Mouse (Mus musculus) neural tube, embryonic 14.5 days (tissue): Measurements from ENCODE around the gene Yjefn3. TPM values are rescaled to one million over a fixed set of nuclear protein-coding genes. Genes with fewer than 3 reads are reported as not detected.

Experiments used
- ATAC-seq: fragments of 200-750 bp; cut with Nextera tagmentation; 2 replicates; pipeline ENCODE4 v1.8.0; 2017; ENCODE audit warnings: low read depth, mild to moderate bottlenecking, moderate TSS enrichment, moderate library complexity
- H3K27ac ChIP-seq: fragments of 300-500 bp; sonication (generic); 2 replicates; pipeline ENCODE4 v1.5.1; 2014; ENCODE audit warnings: low read depth, mild to moderate bottlenecking, control low read depth, low read length, moderate library complexity, mixed read lengths
- H3K27me3 ChIP-seq: fragments of 300-500 bp; sonication (generic); 2 replicates; pipeline ENCODE4 v1.6.1; 2014; ENCODE audit warnings: low read length; ENCODE audit not compliant: control insufficient read depth, insufficient read depth
- H3K36me3 ChIP-seq: fragments of 300-500 bp; sonication (generic); 2 replicates; pipeline ENCODE4 v1.6.1; 2014; ENCODE audit warnings: low read length, mixed read lengths; ENCODE audit not compliant: control insufficient read depth, insufficient read depth
- H3K4me1 ChIP-seq: fragments of 300-500 bp; sonication (generic); 2 replicates; pipeline ENCODE4 v1.6.1; 2014; ENCODE audit warnings: low read length; ENCODE audit not compliant: control insufficient read depth, insufficient read depth
- H3K4me2 ChIP-seq: fragments of 300-500 bp; sonication (generic); 2 replicates; pipeline ENCODE4 v1.6.1; 2014; ENCODE audit warnings: mild to moderate bottlenecking, low read depth, low read length, control low read depth
- H3K4me3 ChIP-seq: fragments of 300-500 bp; sonication (generic); 2 replicates; pipeline ENCODE4 v1.5.1; 2014; ENCODE audit warnings: low read depth, low read length, control low read depth, mixed read lengths
- H3K9ac ChIP-seq: fragments of 300-500 bp; sonication (generic); replicated peaks from 2 replicates; pipeline ENCODE4 v1.6.1; 2014; ENCODE audit warnings: low read depth, mild to moderate bottlenecking, control low read depth, low read length, mixed read lengths
- H3K9me3 ChIP-seq: fragments of 300-500 bp; sonication (generic); 2 replicates; pipeline ENCODE4 v1.6.1; 2016; ENCODE audit warnings: low read length; ENCODE audit not compliant: control insufficient read depth
- WGBS: fragments of 180-500 bp; shearing (Covaris S2); extraction: QIAGEN DNeasy Blood & Tissue Kit; methylation state at CpG from one replicate; pipeline ENCODE4 v1.1.7; 2014; 5-methylcytosine and 5-hydroxymethylcytosine counted together
- polyA plus RNA-seq: library from polyadenylated mRNA; unstranded; fragments of >200 nt; fragmentation: Nextera tagmentation; extraction: Ambion mirVana; gene quantifications from 2 replicates; pipeline ENCODE4 v1.2.1, GENCODE M21; 2014

The Yjefn3 gene
- polyA plus RNA-seq, 1 experiment from 2014 or later, result 11.5 TPM

DNA sequence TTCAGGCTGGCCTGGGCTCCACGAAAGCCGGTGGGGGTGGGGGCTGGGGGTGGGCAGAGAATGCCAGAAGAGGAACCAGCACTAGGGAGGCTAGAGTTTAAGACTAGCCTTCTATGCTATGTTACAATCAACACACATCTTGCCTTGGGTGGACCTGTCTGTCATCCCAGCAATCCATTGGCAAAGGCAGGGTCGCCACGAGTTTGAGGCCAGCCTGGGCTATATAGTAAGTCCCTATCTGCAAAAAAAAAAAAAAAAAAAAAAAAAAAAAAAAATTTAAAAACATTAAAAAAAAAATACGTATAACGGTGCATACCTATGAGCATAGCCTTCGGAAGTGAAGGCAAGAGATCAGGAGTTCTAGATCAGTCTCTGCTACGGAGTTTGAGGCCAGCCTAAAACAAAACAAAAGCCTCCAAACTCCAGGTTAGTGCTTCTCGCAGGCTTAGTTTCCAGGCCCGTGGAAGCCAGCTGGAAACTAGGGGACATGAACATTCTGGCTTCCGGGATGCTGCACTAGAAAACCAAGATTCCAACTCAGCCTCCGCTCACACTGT, 1.5 kb downstream of the Yjefn3 start:
- peak overlapping the region; percentile 77 for H3K4me3 ChIP-seq
- 20% methylated on average over 12 of the region's 12 CpGs for WGBS
- H3K9ac ChIP-seq, result peak overlapping the region; percentile 79
- H3K4me1 ChIP-seq, result peaks cover 20% of the 10 kb centered on the region
- H3K9me3 ChIP-seq, result no peaks in the 10 kb centered on the region
- H3K27me3 ChIP-seq, result no peaks in the 10 kb centered on the region
- ATAC-seq, result peak; percentile 2; the same call in 1 of the 2 replicates
- peak overlapping the region; percentile 88 for H3K27ac ChIP-seq
- peak overlapping the region; percentile 99 for H3K4me2 ChIP-seq
- no peaks in the 10 kb centered on the region for H3K36me3 ChIP-seq

DNA sequence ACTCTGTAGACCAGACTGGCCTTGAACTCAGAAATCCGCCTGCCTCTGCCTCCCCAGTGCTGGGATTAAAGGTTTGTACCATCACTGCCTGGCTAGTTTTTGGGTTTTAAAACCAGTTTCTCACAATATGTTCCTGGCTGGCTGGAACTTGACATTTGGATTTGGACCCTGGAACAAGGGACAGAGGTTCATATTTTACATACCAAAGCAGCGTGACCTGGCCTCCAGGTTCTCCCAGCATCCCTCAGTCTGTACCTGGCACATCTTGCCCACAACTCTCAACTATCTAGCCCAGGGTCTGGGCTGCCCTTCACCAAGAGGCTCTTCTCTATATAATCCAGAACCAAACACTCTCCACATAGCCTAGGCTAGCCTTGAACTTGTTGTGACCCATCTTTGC, 2.6 kb downstream of the Yjefn3 start:
- no peaks in the 10 kb centered on the region for H3K27me3 ChIP-seq
- H3K4me3 ChIP-seq, result no peak overlapping the region
- no peaks in the 10 kb centered on the region for H3K36me3 ChIP-seq
- no peaks in the 10 kb centered on the region for H3K9me3 ChIP-seq
- no peak overlapping the region for H3K27ac ChIP-seq
- H3K4me1 ChIP-seq, result peaks cover 23% of the 10 kb centered on the region
- WGBS, result 95% methylated on average over 2 of the region's 2 CpGs
- H3K9ac ChIP-seq, result no peak overlapping the region
- ATAC-seq, result no peak
- H3K4me2 ChIP-seq, result no peak overlapping the region

DNA sequence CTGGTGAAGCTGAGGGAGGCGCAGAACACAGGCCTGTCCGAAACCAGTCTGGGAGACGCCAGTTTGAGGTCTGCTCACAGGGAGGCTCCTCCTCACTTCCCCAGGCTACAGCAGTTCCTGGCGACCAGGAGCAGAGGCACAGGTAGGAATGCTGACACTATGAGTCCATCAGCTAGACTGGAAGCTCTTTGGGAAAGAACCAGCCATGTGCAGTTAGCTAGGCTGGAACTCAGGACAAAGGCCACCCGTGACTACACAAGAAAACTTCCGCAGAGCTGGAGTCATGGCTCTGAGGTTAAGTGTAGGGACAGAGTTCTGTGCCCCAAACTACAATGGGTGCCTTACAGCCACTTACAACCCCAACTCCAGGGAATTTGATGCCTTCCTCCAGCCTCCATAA, 4.7 kb downstream of the Yjefn3 start:
- Histone ChIP-seq H3K27me3 (no peaks in the 10 kb centered on the region), H3K4me2 (no peak overlapping the region), H3K27ac (no peak overlapping the region), H3K9me3 (no peaks in the 10 kb centered on the region), H3K36me3 (0 out of 2 replicates have a peak, but pooled peaks cover 4% of the 10 kb centered on the region), H3K4me3 (no peak overlapping the region), H3K4me1 (peaks cover 19% of the 10 kb centered on the region), H3K9ac (no peak overlapping the region)
- no peak for ATAC-seq
- 87% methylated on average over 6 of the region's 6 CpGs for WGBS

DNA sequence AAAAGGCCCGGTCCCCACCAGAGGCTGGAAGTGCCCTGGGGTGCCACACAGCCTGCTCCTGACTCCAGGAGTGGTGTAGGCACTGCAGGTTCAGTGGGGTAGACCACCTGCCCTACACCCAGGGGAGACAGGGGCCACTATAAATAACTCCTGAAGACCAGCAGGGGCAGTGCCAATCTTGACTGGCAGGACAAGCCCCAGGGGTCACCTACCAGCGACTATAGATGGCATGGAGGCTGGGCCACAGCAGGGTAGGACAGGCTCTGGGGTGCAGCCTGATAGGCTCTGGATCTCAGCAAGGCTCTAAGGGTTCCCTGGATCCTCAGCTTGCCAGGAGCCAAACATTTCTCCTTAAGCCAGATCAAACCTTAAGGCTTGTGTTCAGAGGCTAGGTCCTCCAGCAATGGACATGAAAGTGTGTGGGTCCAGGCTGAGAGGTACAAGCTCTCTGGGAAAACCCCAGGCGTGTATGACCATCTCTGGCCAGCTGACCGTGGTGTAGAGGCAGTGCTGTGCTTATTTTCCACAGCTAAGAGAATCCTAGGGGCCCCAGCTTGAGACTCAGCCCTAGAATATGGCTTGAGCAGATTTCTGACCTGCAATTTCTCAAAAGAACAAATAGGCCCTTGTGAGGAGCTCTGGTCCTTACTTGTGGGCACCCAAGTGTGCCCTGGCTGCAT, 6.6 kb downstream of the Yjefn3 start:
- Histone ChIP-seq H3K9ac (no peak overlapping the region), H3K4me1 (peaks cover 12% of the 10 kb centered on the region), H3K4me3 (no peak overlapping the region), H3K4me2 (no peak overlapping the region), H3K27me3 (no peaks in the 10 kb centered on the region), H3K27ac (no peak overlapping the region), H3K36me3 (0 out of 2 replicates have a peak, but pooled peaks cover 4% of the 10 kb centered on the region), H3K9me3 (no peaks in the 10 kb centered on the region)
- no peak for ATAC-seq
- WGBS, result 78% methylated on average over 4 of the region's 4 CpGs

DNA sequence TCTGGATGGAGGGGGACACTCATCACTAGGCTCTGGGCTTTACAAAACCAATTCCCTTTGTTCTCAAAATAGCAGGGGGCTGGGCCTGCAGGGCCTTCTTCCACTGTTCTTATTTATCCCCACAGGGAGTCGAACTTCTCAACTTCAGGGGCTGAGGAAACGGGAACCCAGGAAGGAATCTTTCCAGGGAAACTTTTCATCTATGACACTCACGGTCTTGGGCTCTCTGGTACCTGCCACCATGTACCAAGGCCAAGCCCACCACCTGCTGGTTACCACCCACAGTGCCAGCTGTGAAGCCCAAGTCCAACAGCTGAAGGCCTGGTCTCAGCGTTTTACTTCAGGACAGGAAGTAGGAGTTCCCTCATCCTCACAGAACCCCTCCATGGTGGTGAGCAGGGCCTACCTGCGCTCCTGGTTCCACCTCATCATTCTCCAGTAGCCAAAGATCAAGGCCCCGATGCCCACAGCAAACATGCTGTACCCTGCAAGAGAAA, 7.6 kb downstream of the Yjefn3 start:
- H3K4me1 ChIP-seq, result peaks cover 6% of the 10 kb centered on the region; the same call in 1 of the 2 replicates
- 53% methylated on average over 6 of the region's 6 CpGs for WGBS
- H3K36me3 ChIP-seq, result 0 out of 2 replicates have a peak, but pooled peaks cover 4% of the 10 kb centered on the region
- no peak overlapping the region for H3K9ac ChIP-seq
- H3K27me3 ChIP-seq, result peaks cover under 1% of the 10 kb centered on the region; the same call in 1 of the 2 replicates
- no peak overlapping the region for H3K27ac ChIP-seq
- no peak for ATAC-seq
- no peaks in the 10 kb centered on the region for H3K9me3 ChIP-seq
- H3K4me3 ChIP-seq, result no peak overlapping the region
- H3K4me2 ChIP-seq, result no peak overlapping the region

DNA sequence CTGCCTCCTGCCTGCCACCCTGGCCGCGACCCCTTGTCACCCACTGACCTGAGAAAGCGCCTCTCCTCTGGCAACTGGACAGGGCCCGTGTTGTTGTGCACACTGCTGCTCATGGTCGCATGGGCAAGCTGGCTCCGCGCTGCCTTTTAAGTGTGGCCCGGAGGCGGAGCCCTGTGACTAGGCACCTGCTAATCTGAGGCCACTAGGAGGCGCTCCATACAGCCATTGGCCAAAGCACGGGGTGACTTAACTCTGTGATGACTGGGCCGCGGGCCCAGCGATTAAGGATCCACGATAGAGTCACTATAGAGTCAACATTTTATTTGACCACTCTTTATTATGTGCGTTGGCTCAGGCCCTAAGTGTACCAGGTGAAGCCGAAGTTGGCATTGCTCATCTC, 8.6 kb downstream of the Yjefn3 start:
- Histone ChIP-seq H3K27me3 (peaks cover 9% of the 10 kb centered on the region), H3K4me2 (no peak overlapping the region), H3K9me3 (no peaks in the 10 kb centered on the region), H3K4me3 (no peak overlapping the region), H3K4me1 (peaks cover 6% of the 10 kb centered on the region; the same call in 1 of the 2 replicates), H3K36me3 (0 out of 2 replicates have a peak, but pooled peaks cover 4% of the 10 kb centered on the region), H3K27ac (no peak overlapping the region), H3K9ac (no peak overlapping the region)
- WGBS, result 38% methylated on average over 17 of the region's 17 CpGs
- ATAC-seq, result no peak

DNA sequence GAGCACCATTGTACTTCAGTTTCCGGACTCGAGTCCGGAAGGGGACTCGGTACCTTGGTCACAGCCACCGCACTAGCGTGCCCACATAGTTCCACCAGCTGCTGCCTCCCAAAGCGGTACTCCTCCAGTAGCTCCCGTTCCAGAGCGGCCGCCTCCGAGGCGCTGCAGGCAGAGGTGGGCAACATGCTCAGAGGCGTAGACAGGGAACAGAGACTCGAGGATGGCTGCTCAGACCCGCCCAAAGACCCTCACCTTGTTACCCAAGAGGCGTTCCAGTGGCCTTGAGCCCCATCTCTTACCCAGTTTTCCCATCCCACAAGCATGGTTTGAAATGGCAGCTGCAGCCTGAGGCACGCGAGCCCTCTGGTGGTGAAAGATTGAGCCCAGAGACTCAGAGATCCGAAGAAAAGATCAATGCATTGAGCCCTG, 11.7 kb downstream of the Yjefn3 start:
- no peak overlapping the region for H3K27ac ChIP-seq
- H3K4me1 ChIP-seq, result peaks cover 15% of the 10 kb centered on the region
- WGBS, result 36% methylated on average over 19 of the region's 19 CpGs
- no peaks in the 10 kb centered on the region for H3K9me3 ChIP-seq
- ATAC-seq, result no peak
- no peak overlapping the region for H3K4me3 ChIP-seq
- H3K4me2 ChIP-seq, result no peak overlapping the region; the same call in 1 of the 2 replicates
- H3K27me3 ChIP-seq, result peaks cover 34% of the 10 kb centered on the region
- no peak overlapping the region; the same call in 1 of the 2 replicates for H3K9ac ChIP-seq
- H3K36me3 ChIP-seq, result 0 out of 2 replicates have a peak, but pooled peaks cover 4% of the 10 kb centered on the region

DNA sequence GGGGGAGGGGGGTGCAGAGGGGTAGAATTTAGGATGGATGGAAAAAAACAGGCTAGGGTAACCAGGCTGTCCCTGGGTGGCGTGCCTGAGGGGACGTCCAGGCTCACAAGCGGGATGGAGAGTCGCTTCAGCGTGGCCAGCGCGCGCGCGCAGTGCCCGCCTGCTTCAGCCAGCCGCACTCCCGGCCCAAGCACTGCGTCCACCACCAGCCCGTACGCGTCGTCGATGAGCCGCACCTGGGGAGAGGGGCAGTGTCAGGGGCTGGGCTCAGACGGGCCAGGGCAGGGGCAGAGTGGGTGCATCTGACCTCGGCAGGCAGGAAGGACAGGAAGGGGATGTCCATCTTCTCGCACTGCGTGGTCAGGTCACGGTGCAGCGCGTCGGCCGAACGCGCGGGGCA, 13.6 kb downstream of the Yjefn3 start:
- peak overlapping the region; percentile 19; the same call in 1 of the 2 replicates for H3K4me2 ChIP-seq
- peaks cover 13% of the 10 kb centered on the region for H3K4me1 ChIP-seq
- no peak overlapping the region for H3K27ac ChIP-seq
- peak; percentile 5; the same call in 1 of the 2 replicates for ATAC-seq
- H3K4me3 ChIP-seq, result peak overlapping the region; percentile 11; the same call in 1 of the 2 replicates
- H3K9ac ChIP-seq, result no peak overlapping the region
- H3K27me3 ChIP-seq, result peaks cover 53% of the 10 kb centered on the region
- WGBS, result 5% methylated on average over 32 of the region's 32 CpGs
- no peaks in the 10 kb centered on the region for H3K9me3 ChIP-seq
- 0 out of 2 replicates have a peak, but pooled peaks cover 4% of the 10 kb centered on the region for H3K36me3 ChIP-seq
